9 mouse cellular contexts compared by ENCODE assay signal in the genomic region with DNA sequence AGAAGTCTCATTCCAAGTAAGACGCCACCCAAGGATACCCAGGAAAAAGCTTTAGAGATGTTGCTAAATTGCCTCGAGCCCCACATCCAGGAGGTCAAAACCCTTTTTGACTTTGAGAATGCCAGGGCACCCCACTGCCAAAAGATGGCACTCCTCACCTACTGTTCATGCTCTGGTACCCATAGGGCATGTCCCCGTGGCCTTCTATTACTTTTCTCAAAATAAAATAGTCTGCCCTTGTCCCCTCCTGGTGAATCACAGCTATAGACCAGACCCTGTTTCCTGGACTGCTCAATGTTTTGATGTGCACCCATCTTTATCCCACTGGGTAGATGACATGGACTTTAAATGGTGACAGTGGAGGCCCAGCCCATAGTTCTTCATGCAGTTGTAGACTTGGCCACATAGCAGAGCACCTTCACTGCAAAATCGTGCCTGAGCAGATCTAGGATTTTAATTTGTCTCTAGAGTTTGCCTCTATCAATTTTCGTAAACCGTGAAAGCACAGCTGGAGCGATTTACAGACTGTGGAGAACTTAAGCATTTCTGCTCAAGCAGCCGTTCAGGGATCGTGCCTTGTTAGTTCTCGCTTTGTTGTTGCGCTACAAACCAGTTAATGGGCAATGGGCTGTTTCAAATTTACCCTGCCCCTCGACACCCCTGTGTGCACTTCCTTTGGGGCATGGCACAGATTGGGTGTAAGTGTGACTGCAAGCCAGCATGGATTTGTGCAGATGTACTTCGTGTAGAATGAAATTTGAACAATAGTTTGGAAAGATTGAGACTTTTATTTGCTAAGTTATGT.
DNase-seq lines count a peak whose midpoint lies in the region; ATAC-seq and TF ChIP-seq lines count a peak whose summit lies in the region.
"Had no signal": no experiment of that assay in that cellular context is flagged by ENCODE, and none has a peak within 500 bp of the region (broad histone marks: within the 10 kb centered on the region; RNA-seq: fewer than 3 reads in every experiment).

No protein-coding gene starts in this region.

- peak; percentile 19 to 23 for DNase-seq in heart, postnatal 10 days
- no peak for DNase-seq in heart, adult 11 months
- peak; percentile 26 for DNase-seq in adipocyte (ENCODE audit: low spot score)
- DNase-seq in kidney, postnatal 0 days (ENCODE audit: low spot score), result peak; percentile 21
- no peak for DNase-seq in thymus, postnatal 14 days
- DNase-seq: heart, postnatal 36 days had no signal

- no peak overlapping the region for H3K4me2 ChIP-seq in kidney, postnatal 0 days (ENCODE audit: low read length)
- no peak overlapping the region for H3K4me2 ChIP-seq in forebrain, embryonic 16.5 days (ENCODE audit: low read length)

- intact Hi-C loops in heart, postnatal 10 days (cut with DNase I), result loop anchor here (2.0 kb wide), 1 partner anchor 968 kb away; no protein-coding TSS in a partner anchor

- H3K79me3 ChIP-seq in C2C12 (ENCODE audit: low read depth), result no peaks in the 10 kb centered on the region

- 0 out of 2 replicates have a peak, but pooled peaks have one; percentile 36 for ATAC-seq in kidney, postnatal 0 days (replicated peaks; ENCODE audit: low FRiP score, low read depth)
- no peak for ATAC-seq in erythroid progenitor cell, adult 5-6 weeks (replicated peaks; ENCODE audit: low FRiP score, poor library complexity, severe bottlenecking)
- ATAC-seq in forebrain, embryonic 16.5 days, result no peak

- WGBS in kidney, postnatal 0 days, result 41% methylated on average over 13 of the region's 13 CpGs
- WGBS in forebrain, embryonic 16.5 days, result 74% methylated on average over 13 of the region's 13 CpGs

- H3K4me1 ChIP-seq in kidney, postnatal 0 days (replicated peaks; ENCODE audit: insufficient read depth, low read length), result no peaks in the 10 kb centered on the region
- no peaks in the 10 kb centered on the region for H3K4me1 ChIP-seq in forebrain, embryonic 16.5 days (replicated peaks; ENCODE audit: control insufficient read depth, insufficient read depth, low read length)

- no peaks in the 10 kb centered on the region for H3K79me2 ChIP-seq in C2C12 (ENCODE audit: control insufficient read depth, insufficient read depth)

- H3K27me3 ChIP-seq in C2C12 (ENCODE audit: control insufficient read depth, insufficient read depth, insufficient read length), result no peaks in the 10 kb centered on the region
- no peaks in the 10 kb centered on the region for H3K27me3 ChIP-seq in kidney, postnatal 0 days (ENCODE audit: insufficient read depth, low read length)
- H3K27me3 ChIP-seq in forebrain, embryonic 16.5 days (replicated peaks; ENCODE audit: control insufficient read depth, insufficient read depth, low read length), result no peaks in the 10 kb centered on the region

- no peaks in the 10 kb centered on the region for H3K9me3 ChIP-seq in kidney, postnatal 0 days (replicated peaks; ENCODE audit: low read length)
- no peaks in the 10 kb centered on the region for H3K9me3 ChIP-seq in forebrain, embryonic 16.5 days (ENCODE audit: control insufficient read depth, low read length)

- peak; percentile 43 for TF ChIP-seq CTCF in C2C12 (IDR thresholded peaks at IDR 0.05; ENCODE audit: control insufficient read depth, insufficient read depth, insufficient read length)
- TF ChIP-seq CTCF in kidney, postnatal 0 days (IDR thresholded peaks at IDR 0.05; ENCODE audit: low read depth), result peak; percentile 70

- no peak overlapping the region for H3K27ac ChIP-seq in kidney, postnatal 0 days
- H3K27ac ChIP-seq in forebrain, embryonic 16.5 days (ENCODE audit: low read length), result no peak overlapping the region

- H3K9ac ChIP-seq in kidney, postnatal 0 days (ENCODE audit: low read depth, low read length), result no peak overlapping the region
- no peak overlapping the region for H3K9ac ChIP-seq in forebrain, embryonic 16.5 days (replicated peaks; ENCODE audit: low read depth, low read length)

- H3ac ChIP-seq in C2C12 (ENCODE audit: control insufficient read depth, insufficient read length, low read depth), result no peak overlapping the region

- H3K36me3 ChIP-seq in C2C12 (ENCODE audit: control insufficient read depth, insufficient read depth), result no peaks in the 10 kb centered on the region
- H3K36me3 ChIP-seq in kidney, postnatal 0 days (ENCODE audit: insufficient read depth, low read length), result no peaks in the 10 kb centered on the region
- no peaks in the 10 kb centered on the region for H3K36me3 ChIP-seq in forebrain, embryonic 16.5 days (ENCODE audit: control insufficient read depth, insufficient read depth)

- no peak overlapping the region for H3K4me3 ChIP-seq in C2C12 (ENCODE audit: insufficient read depth, poor library complexity, severe bottlenecking)
- no peak overlapping the region for H3K4me3 ChIP-seq in kidney, postnatal 0 days (replicated peaks; ENCODE audit: low read depth, low read length)
- no peak overlapping the region for H3K4me3 ChIP-seq in forebrain, embryonic 16.5 days (replicated peaks; ENCODE audit: low read length)

TF ChIP-seq in C2C12, 6 proteins besides CTCF, POLR2A, EP300 and RAD21:
- TF ChIP-seq MYOD1 (IDR thresholded peaks at IDR 0.05; ENCODE audit: control insufficient read depth, insufficient read length, low read depth) (no peak), MAX (IDR thresholded peaks at IDR 0.05) (no peak), MYOG (IDR thresholded peaks at IDR 0.05; ENCODE audit: control insufficient read depth, extremely low read depth, insufficient read length) (no peak), USF1 (IDR thresholded peaks at IDR 0.05; ENCODE audit: low read depth) (no peak), FOSL1 (IDR thresholded peaks at IDR 0.05; ENCODE audit: insufficient read depth, low read length, poor library complexity, severe bottlenecking) (no peak), CEBPB (IDR thresholded peaks at IDR 0.05; ENCODE audit: low read depth) (no peak)

Comparison
In these comparisons a context has a peak if more than half of its experiments do, and no peak if none do; other contexts are left out.
1. DNase-seq: peak in heart, postnatal 10 days (2 of 2), adipocyte (single experiment) and kidney, postnatal 0 days (single experiment); none in heart, adult 11 months (single experiment) and thymus, postnatal 14 days (single experiment).